Mouse (Mus musculus) limb, embryonic 15.5 days (tissue): Measurements from ENCODE around the gene Olfr652. TPM values are rescaled to one million over a fixed set of nuclear protein-coding genes. Genes with fewer than 3 reads are reported as not detected.

Experiments used
- ATAC-seq: fragments of 200-750 bp; cut with Nextera tagmentation; 2 replicates; pipeline ENCODE4 v1.8.0; 2017; ENCODE audit warnings: low read depth, moderate TSS enrichment; ENCODE audit not compliant: insufficient number of reproducible peaks, low FRiP score, low TSS enrichment
- H3K27ac ChIP-seq: fragments of 300-500 bp; sonication (generic); 2 replicates; pipeline ENCODE4 v1.5.1; 2015; ENCODE audit warnings: moderate library complexity, mild to moderate bottlenecking, inconsistent platforms
- H3K27me3 ChIP-seq: fragments of 300-500 bp; sonication (generic); 2 replicates; pipeline ENCODE4 v1.6.1; 2015; ENCODE audit warnings: inconsistent platforms
- H3K36me3 ChIP-seq: fragments of 300-500 bp; sonication (generic); 2 replicates; pipeline ENCODE4 v1.6.1; 2015; ENCODE audit warnings: inconsistent platforms
- H3K4me1 ChIP-seq: fragments of 300-500 bp; sonication (generic); 2 replicates; pipeline ENCODE4 v1.6.1; 2015; ENCODE audit warnings: inconsistent platforms
- H3K4me2 ChIP-seq: fragments of 300-500 bp; sonication (generic); 2 replicates; pipeline ENCODE4 v1.6.1; 2015; ENCODE audit warnings: mild to moderate bottlenecking, inconsistent platforms
- H3K4me3 ChIP-seq: fragments of 300-500 bp; sonication (generic); 2 replicates; pipeline ENCODE4 v1.5.1; 2015; ENCODE audit warnings: mild to moderate bottlenecking, inconsistent platforms
- H3K9ac ChIP-seq: fragments of 300-500 bp; sonication (generic); 2 replicates; pipeline ENCODE4 v1.6.1; 2015; ENCODE audit warnings: inconsistent platforms
- H3K9me3 ChIP-seq: fragments of 300-500 bp; sonication (generic); 2 replicates; pipeline ENCODE4 v1.6.1; 2016; ENCODE audit warnings: inconsistent platforms
- WGBS: fragments of 180-500 bp; shearing (Covaris S2); methylation state at CpG from one replicate; pipeline ENCODE4 v1.1.7; 2015; 5-methylcytosine and 5-hydroxymethylcytosine counted together
- polyA plus RNA-seq: library from polyadenylated mRNA; unstranded; fragments of >200 nt; fragmentation: Nextera tagmentation; extraction: Ambion mirVana; gene quantifications from 2 replicates; pipeline ENCODE4 v1.2.1, GENCODE M21; 2015

Olfr652 gene
- polyA plus RNA-seq = not detected in 2 replicates

GRCm38 (mm10) chr7:104560601-104561000, at the start of gene Olfr652:
Gene Olfr652 (plus strand): TSS chr7:104560901.
- no peak within 1 kb of the TSS for H3K4me3 ChIP-seq
- no peaks in the 10 kb centered on the region for H3K9me3 ChIP-seq
- no peaks in the 10 kb centered on the region for H3K36me3 ChIP-seq
- H3K27me3 ChIP-seq = no peaks in the 10 kb centered on the region
- H3K9ac ChIP-seq = no peak within 1 kb of the TSS
- no peaks in the 10 kb centered on the region for H3K4me1 ChIP-seq
- H3K27ac ChIP-seq = no peak within 1 kb of the TSS
- no peak for ATAC-seq
- H3K4me2 ChIP-seq = no peak within 1 kb of the TSS

GRCm38 (mm10) chr7:104549833-104550232, 10.9 kb upstream of the Olfr652 start, which contains the start of gene Olfr651:
Gene Olfr651 (plus strand): TSS chr7:104550133.
- Histone ChIP-seq H3K4me3 (no peak within 1 kb of the TSS), H3K36me3 (no peaks in the 10 kb centered on the region), H3K9ac (no peak within 1 kb of the TSS), H3K4me2 (no peak within 1 kb of the TSS), H3K4me1 (no peaks in the 10 kb centered on the region), H3K27me3 (no peaks in the 10 kb centered on the region), H3K9me3 (no peaks in the 10 kb centered on the region), H3K27ac (no peak within 1 kb of the TSS)
- WGBS = 73% methylated on average over 5 of the region's 5 CpGs
- no peak for ATAC-seq

- Histone ChIP-seq H3K27me3 (no peaks in the 10 kb centered on the region), H3K4me2 (no peak overlapping the region), H3K27ac (no peak overlapping the region), H3K36me3 (no peaks in the 10 kb centered on the region), H3K4me1 (no peaks in the 10 kb centered on the region), H3K4me3 (no peak overlapping the region), H3K9ac (no peak overlapping the region), H3K9me3 (no peaks in the 10 kb centered on the region)
- ATAC-seq = no peak
- 76% methylated on average over 1 of the region's 1 CpGs for WGBS
Observed at GRCm38 (mm10) chr7:104552700-104553099, 8.0 kb upstream of the Olfr652 start.

GRCm38 (mm10) chr7:104577014-104577413, 16.3 kb downstream of the Olfr652 start, which contains the start of gene Olfr653:
Gene Olfr653 (plus strand): TSS chr7:104577314.
- WGBS = 66% methylated on average over 2 of the region's 2 CpGs
- Histone ChIP-seq H3K4me2 (no peak within 1 kb of the TSS), H3K27me3 (no peaks in the 10 kb centered on the region), H3K4me3 (no peak within 1 kb of the TSS), H3K36me3 (no peaks in the 10 kb centered on the region), H3K27ac (no peak within 1 kb of the TSS), H3K9ac (no peak within 1 kb of the TSS), H3K9me3 (no peaks in the 10 kb centered on the region), H3K4me1 (no peaks in the 10 kb centered on the region)
- ATAC-seq = no peak

GRCm38 (mm10) chr7:104580846-104581245, 20.1 kb downstream of the Olfr652 start:
- no peaks in the 10 kb centered on the region for H3K27me3 ChIP-seq
- H3K9ac ChIP-seq = no peak overlapping the region
- H3K9me3 ChIP-seq = no peaks in the 10 kb centered on the region
- no peak overlapping the region for H3K4me3 ChIP-seq
- ATAC-seq = no peak
- no peaks in the 10 kb centered on the region for H3K36me3 ChIP-seq
- 88% methylated on average over 4 of the region's 4 CpGs for WGBS
- no peak overlapping the region for H3K27ac ChIP-seq
- no peak overlapping the region for H3K4me2 ChIP-seq
- H3K4me1 ChIP-seq = no peaks in the 10 kb centered on the region

GRCm38 (mm10) chr7:104581429-104581828, 20.7 kb downstream of the Olfr652 start:
- H3K27ac ChIP-seq = no peak overlapping the region
- H3K36me3 ChIP-seq = no peaks in the 10 kb centered on the region
- H3K9ac ChIP-seq = no peak overlapping the region
- no peaks in the 10 kb centered on the region for H3K4me1 ChIP-seq
- no peak for ATAC-seq
- no peak overlapping the region for H3K4me3 ChIP-seq
- no peaks in the 10 kb centered on the region for H3K27me3 ChIP-seq
- 83% methylated on average over 4 of the region's 4 CpGs for WGBS
- H3K4me2 ChIP-seq = no peak overlapping the region
- no peaks in the 10 kb centered on the region for H3K9me3 ChIP-seq

GRCm38 (mm10) chr7:104586725-104587124, 26.0 kb downstream of the Olfr652 start, which contains the start of gene Olfr654:
Gene Olfr654 (plus strand): TSS chr7:104587025.
- Histone ChIP-seq H3K4me2 (no peak within 1 kb of the TSS), H3K9me3 (no peaks in the 10 kb centered on the region), H3K9ac (no peak within 1 kb of the TSS), H3K27me3 (no peaks in the 10 kb centered on the region), H3K4me1 (no peaks in the 10 kb centered on the region), H3K27ac (no peak within 1 kb of the TSS), H3K36me3 (no peaks in the 10 kb centered on the region), H3K4me3 (no peak within 1 kb of the TSS)
- WGBS = 81% methylated on average over 4 of the region's 4 CpGs
- no peak for ATAC-seq

GRCm38 (mm10) chr7:104588274-104588673, 27.6 kb downstream of the Olfr652 start:
- ATAC-seq = no peak
- no peaks in the 10 kb centered on the region for H3K9me3 ChIP-seq
- H3K9ac ChIP-seq = no peak overlapping the region
- H3K4me2 ChIP-seq = no peak overlapping the region
- no peaks in the 10 kb centered on the region for H3K27me3 ChIP-seq
- H3K4me1 ChIP-seq = no peaks in the 10 kb centered on the region
- no peak overlapping the region for H3K27ac ChIP-seq
- no peaks in the 10 kb centered on the region for H3K36me3 ChIP-seq
- 84% methylated on average over 5 of the region's 5 CpGs for WGBS
- no peak overlapping the region for H3K4me3 ChIP-seq

GRCm38 (mm10) chr7:104601679-104602078, 41.0 kb downstream of the Olfr652 start, which contains the start of gene Olfr655:
Gene Olfr655 (minus strand): TSS chr7:104601779.
- WGBS = 85% methylated on average over 2 of the region's 2 CpGs
- no peaks in the 10 kb centered on the region for H3K9me3 ChIP-seq

GRCm38 (mm10) chr7:104603173-104603572, 42.5 kb downstream of the Olfr652 start:
- Histone ChIP-seq H3K4me2 (no peak overlapping the region), H3K4me1 (no peaks in the 10 kb centered on the region), H3K4me3 (no peak overlapping the region), H3K9me3 (no peaks in the 10 kb centered on the region), H3K27me3 (no peaks in the 10 kb centered on the region), H3K27ac (no peak overlapping the region), H3K9ac (no peak overlapping the region), H3K36me3 (no peaks in the 10 kb centered on the region)
- 6% methylated on average over 3 of the region's 3 CpGs for WGBS
- no peak for ATAC-seq

More at GRCm38 (mm10) chr7:104601679-104602078, 41.0 kb downstream of the Olfr652 start, which contains the start of gene Olfr655:
- Histone ChIP-seq H3K36me3 (no peaks in the 10 kb centered on the region), H3K4me3 (no peak within 1 kb of the TSS), H3K4me2 (no peak within 1 kb of the TSS), H3K27ac (no peak within 1 kb of the TSS), H3K27me3 (no peaks in the 10 kb centered on the region), H3K9ac (no peak within 1 kb of the TSS), H3K4me1 (no peaks in the 10 kb centered on the region)
- no peak for ATAC-seq

GRCm38 (mm10) chr7:104604727-104605126, 44.0 kb downstream of the Olfr652 start:
- Histone ChIP-seq H3K27me3 (no peaks in the 10 kb centered on the region), H3K9me3 (no peaks in the 10 kb centered on the region), H3K4me3 (no peak overlapping the region), H3K4me1 (no peaks in the 10 kb centered on the region), H3K36me3 (no peaks in the 10 kb centered on the region), H3K4me2 (no peak overlapping the region), H3K27ac (no peak overlapping the region), H3K9ac (no peak overlapping the region)
- no peak for ATAC-seq

GRCm38 (mm10) chr7:104613655-104614054, 53.0 kb downstream of the Olfr652 start, which contains the start of gene Olfr656:
Gene Olfr656 (plus strand): TSS chr7:104613955.
- no peak within 1 kb of the TSS for H3K9ac ChIP-seq
- H3K27ac ChIP-seq = no peak within 1 kb of the TSS
- no peak for ATAC-seq
- no peaks in the 10 kb centered on the region for H3K36me3 ChIP-seq
- H3K4me1 ChIP-seq = no peaks in the 10 kb centered on the region
- H3K4me3 ChIP-seq = no peak within 1 kb of the TSS
- WGBS = 82% methylated on average over 4 of the region's 4 CpGs
- H3K4me2 ChIP-seq = no peak within 1 kb of the TSS
- H3K27me3 ChIP-seq = no peaks in the 10 kb centered on the region
- no peaks in the 10 kb centered on the region for H3K9me3 ChIP-seq
